34 mouse cellular contexts compared by ENCODE assay signal in genomic region chr13:94820516-94820915, GRCm38 (mm10). TPM values are rescaled to one million over a fixed set of nuclear protein-coding genes. Genes with fewer than 3 reads are reported as not detected.
DNase-seq lines count a peak whose midpoint lies in the region; ATAC-seq lines count a peak whose summit lies in the region.
"Had no signal": no experiment of that assay in that cellular context is flagged by ENCODE, and none has a peak within 500 bp of the region (broad histone marks: within the 10 kb centered on the region; RNA-seq: fewer than 3 reads in every experiment).

No protein-coding gene starts in this region.

- 86% methylated on average over 3 of the region's 3 CpGs for WGBS in heart, embryonic 12.5 days
- WGBS in kidney, embryonic 16.5 days: 51% methylated on average over 3 of the region's 3 CpGs
- 58% methylated on average over 3 of the region's 3 CpGs for WGBS in kidney, embryonic 15.5 days
- whole genome bisulfite sequencing in intestine, embryonic 15.5 days: 76% methylated on average over 3 of the region's 3 CpGs
- WGBS in hindbrain, embryonic 14.5 days: 49% methylated on average over 3 of the region's 3 CpGs

- H3K4me1 ChIP-seq in heart, embryonic 12.5 days (replicated peaks): peaks cover 15% of the 10 kb centered on the region
- H3K4me1 ChIP-seq in kidney, embryonic 16.5 days (ENCODE audit: insufficient read depth, low read length): peaks cover 18% of the 10 kb centered on the region
- peaks cover 14% of the 10 kb centered on the region for H3K4me1 ChIP-seq in kidney, embryonic 15.5 days
- peaks cover 2% of the 10 kb centered on the region; the same call in 1 of the 2 replicates for H3K4me1 ChIP-seq in intestine, embryonic 15.5 days (replicated peaks)
- peaks cover 17% of the 10 kb centered on the region for H3K4me1 ChIP-seq in hindbrain, embryonic 14.5 days (replicated peaks; ENCODE audit: control insufficient read depth, insufficient read depth, low read length)
- H3K4me1 ChIP-seq: embryonic facial prominence, embryonic 10.5 days; limb, embryonic 10.5 days; limb, embryonic 15.5 days had no signal

- no peak for ATAC-seq in heart, embryonic 12.5 days (ENCODE audit: insufficient number of reproducible peaks, low FRiP score)
- ATAC-seq in kidney, embryonic 16.5 days (ENCODE audit: low FRiP score, low TSS enrichment): peak; percentile 81
- ATAC-seq in kidney, embryonic 15.5 days (replicated peaks; ENCODE audit: low FRiP score): no peak
- ATAC-seq in intestine, embryonic 15.5 days: peak; percentile 84
- ATAC-seq in hindbrain, embryonic 14.5 days (ENCODE audit: low FRiP score): no peak
- ATAC-seq: activated CD4-positive, CD25-positive, alpha-beta regulatory T cell, adult 4 months had no signal

- no peak overlapping the region for H3K4me3 ChIP-seq in heart, embryonic 12.5 days
- H3K4me3 ChIP-seq in kidney, embryonic 16.5 days (ENCODE audit: low read length): no peak overlapping the region
- H3K4me3 ChIP-seq in kidney, embryonic 15.5 days (replicated peaks): no peak overlapping the region
- H3K4me3 ChIP-seq in intestine, embryonic 15.5 days (replicated peaks): no peak overlapping the region
- H3K4me3 ChIP-seq in hindbrain, embryonic 14.5 days (replicated peaks; ENCODE audit: low read length): no peak overlapping the region
- H3K4me3 ChIP-seq: embryonic facial prominence, embryonic 10.5 days; embryonic facial prominence, embryonic 15.5 days; forebrain, embryonic 12.5 days; heart, embryonic 10.5 days; hindbrain, embryonic 12.5 days; limb, embryonic 10.5 days; limb, embryonic 15.5 days; neural tube, embryonic 15.5 days had no signal

- H3K27ac ChIP-seq in heart, embryonic 12.5 days (ENCODE audit: poor library complexity, severe bottlenecking): no peak overlapping the region
- 0 out of 2 replicates have a peak overlapping the region, but pooled peaks have one; percentile 37 for H3K27ac ChIP-seq in kidney, embryonic 16.5 days (ENCODE audit: low read length)
- H3K27ac ChIP-seq in kidney, embryonic 15.5 days: no peak overlapping the region
- no peak overlapping the region for H3K27ac ChIP-seq in intestine, embryonic 15.5 days
- no peak overlapping the region for H3K27ac ChIP-seq in hindbrain, embryonic 14.5 days
- H3K27ac ChIP-seq: embryonic facial prominence, embryonic 10.5 days; embryonic facial prominence, embryonic 15.5 days; forebrain, embryonic 12.5 days; heart, embryonic 10.5 days; hindbrain, embryonic 12.5 days; limb, embryonic 10.5 days; limb, embryonic 15.5 days; neural tube, embryonic 15.5 days had no signal

- H3K9ac ChIP-seq in heart, embryonic 12.5 days: no peak overlapping the region
- no peak overlapping the region for H3K9ac ChIP-seq in kidney, embryonic 16.5 days (replicated peaks; ENCODE audit: low read length)
- no peak overlapping the region for H3K9ac ChIP-seq in kidney, embryonic 15.5 days
- H3K9ac ChIP-seq in intestine, embryonic 15.5 days: no peak overlapping the region
- H3K9ac ChIP-seq in hindbrain, embryonic 14.5 days: no peak overlapping the region
- H3K9ac ChIP-seq: embryonic facial prominence, embryonic 15.5 days; forebrain, embryonic 12.5 days; hindbrain, embryonic 12.5 days; limb, embryonic 15.5 days; lung, embryonic 14.5 days; neural tube, embryonic 15.5 days had no signal

- no peaks in the 10 kb centered on the region for H3K27me3 ChIP-seq in heart, embryonic 12.5 days (replicated peaks)
- no peaks in the 10 kb centered on the region for H3K27me3 ChIP-seq in kidney, embryonic 16.5 days (ENCODE audit: insufficient read depth, low read length)
- no peaks in the 10 kb centered on the region for H3K27me3 ChIP-seq in kidney, embryonic 15.5 days
- no peaks in the 10 kb centered on the region for H3K27me3 ChIP-seq in intestine, embryonic 15.5 days (replicated peaks)
- H3K27me3 ChIP-seq in hindbrain, embryonic 14.5 days (ENCODE audit: control insufficient read depth, insufficient read depth, low read length): no peaks in the 10 kb centered on the region
- H3K27me3 ChIP-seq: CH12.LX; embryonic facial prominence, embryonic 15.5 days; forebrain, embryonic 12.5 days; hindbrain, embryonic 12.5 days; limb, embryonic 15.5 days; neural tube, embryonic 15.5 days had no signal

- H3K9me3 ChIP-seq in heart, embryonic 12.5 days (replicated peaks): no peaks in the 10 kb centered on the region
- no peaks in the 10 kb centered on the region for H3K9me3 ChIP-seq in kidney, embryonic 16.5 days (ENCODE audit: low read length)
- no peaks in the 10 kb centered on the region for H3K9me3 ChIP-seq in kidney, embryonic 15.5 days (replicated peaks)
- H3K9me3 ChIP-seq in intestine, embryonic 15.5 days: no peaks in the 10 kb centered on the region
- no peaks in the 10 kb centered on the region for H3K9me3 ChIP-seq in hindbrain, embryonic 14.5 days (ENCODE audit: control insufficient read depth, low read length)
- H3K9me3 ChIP-seq: embryonic facial prominence, embryonic 10.5 days; embryonic facial prominence, embryonic 15.5 days; forebrain, embryonic 12.5 days; heart, embryonic 10.5 days; hindbrain, embryonic 12.5 days; limb, embryonic 10.5 days; limb, embryonic 15.5 days; neural tube, embryonic 15.5 days had no signal

- peaks cover 9% of the 10 kb centered on the region for H3K36me3 ChIP-seq in heart, embryonic 12.5 days
- 0 out of 2 replicates have a peak, but pooled peaks cover 5% of the 10 kb centered on the region for H3K36me3 ChIP-seq in kidney, embryonic 16.5 days (ENCODE audit: insufficient read depth, low read length)
- H3K36me3 ChIP-seq in kidney, embryonic 15.5 days: peaks cover 4% of the 10 kb centered on the region; the same call in 1 of the 2 replicates
- H3K36me3 ChIP-seq in intestine, embryonic 15.5 days: 0 out of 2 replicates have a peak, but pooled peaks cover 3% of the 10 kb centered on the region
- H3K36me3 ChIP-seq in hindbrain, embryonic 14.5 days (replicated peaks; ENCODE audit: control insufficient read depth, insufficient read depth): no peaks in the 10 kb centered on the region
- H3K36me3 ChIP-seq: embryonic facial prominence, embryonic 15.5 days; forebrain, embryonic 12.5 days; hindbrain, embryonic 12.5 days; limb, embryonic 15.5 days; neural tube, embryonic 15.5 days had no signal

- no peak overlapping the region for H3K4me2 ChIP-seq in heart, embryonic 12.5 days
- H3K4me2 ChIP-seq in kidney, embryonic 16.5 days (replicated peaks; ENCODE audit: low read depth, low read length): no peak overlapping the region
- H3K4me2 ChIP-seq in kidney, embryonic 15.5 days: no peak overlapping the region
- no peak overlapping the region for H3K4me2 ChIP-seq in intestine, embryonic 15.5 days (replicated peaks)
- H3K4me2 ChIP-seq in hindbrain, embryonic 14.5 days (replicated peaks): no peak overlapping the region
- H3K4me2 ChIP-seq: embryonic facial prominence, embryonic 15.5 days; forebrain, embryonic 12.5 days; hindbrain, embryonic 12.5 days; limb, embryonic 15.5 days; lung, embryonic 14.5 days; neural tube, embryonic 15.5 days had no signal

- DNase-seq in heart, adult 11 months: peak; percentile 36
- DNase-seq in kidney, postnatal 36 days: peak; percentile 18 to 57
- DNase-seq in frontal cortex, postnatal 14 days (ENCODE audit: low spot score in 2 of 2): no peak
- DNase-seq in hindbrain, embryonic 14.5 days (ENCODE audit: low spot score): no peak
- DNase-seq: adrenal gland, adult 2 months; adrenal gland, postnatal 36 days; cerebellum, adult 2 months; cerebellum, postnatal 25 days; gastrocnemius, postnatal 14 days; heart, postnatal 36 days; layer of hippocampus, postnatal 36 days; lung, embryonic 14.5 days; lung, postnatal 14 days; midbrain, embryonic 14.5 days; right cerebral cortex, postnatal 4 days; thymus, adult 2 months; thymus, postnatal 36 days had no signal

RNA-seq across cellular contexts. Expression of gene Tbca, which starts 31.8 kb away (rescaled TPM):
- 258 and 268 TPM in 2 replicates for polyA plus RNA-seq in heart, embryonic 12.5 days (2016; fragmentation: Nextera tagmentation; extraction: Ambion mirVana)
- polyA plus RNA-seq in kidney, embryonic 16.5 days (2015; fragmentation: Nextera tagmentation; extraction: Ambion mirVana): 206 and 211 TPM in 2 replicates
- polyA plus RNA-seq in kidney, embryonic 15.5 days (2015; fragmentation: Nextera tagmentation; extraction: Ambion mirVana): 235 and 273 TPM in 2 replicates
- polyA plus RNA-seq in intestine, embryonic 15.5 days (2015; fragmentation: Nextera tagmentation; extraction: Ambion mirVana): 227 and 241 TPM in 2 replicates
- 285 and 314 TPM in 2 replicates for polyA plus RNA-seq in hindbrain, embryonic 14.5 days (2014; fragmentation: Nextera tagmentation; extraction: Ambion mirVana)

RNA-seq across cellular contexts. Expression of gene Otp, which starts 54.9 kb away (rescaled TPM):
- not detected in 2 replicates for polyA plus RNA-seq in heart, embryonic 12.5 days (2016; fragmentation: Nextera tagmentation; extraction: Ambion mirVana)
- not detected in 2 replicates for polyA plus RNA-seq in kidney, embryonic 16.5 days (2015; fragmentation: Nextera tagmentation; extraction: Ambion mirVana)
- polyA plus RNA-seq in kidney, embryonic 15.5 days (2015; fragmentation: Nextera tagmentation; extraction: Ambion mirVana): not detected in 2 replicates
- polyA plus RNA-seq in intestine, embryonic 15.5 days (2015; fragmentation: Nextera tagmentation; extraction: Ambion mirVana): not detected in 2 replicates
- 9.2 and 10.6 TPM in 2 replicates for polyA plus RNA-seq in hindbrain, embryonic 14.5 days (2014; fragmentation: Nextera tagmentation; extraction: Ambion mirVana)
- polyA plus RNA-seq: activated CD4-positive, CD25-positive, alpha-beta regulatory T cell, adult 4 months; adrenal gland, adult 2 months; C2C12; embryonic facial prominence, embryonic 15.5 days; heart, embryonic 10.5 days; heart, embryonic 16.5 days; large intestine, adult 2 months; limb, embryonic 10.5 days; limb, embryonic 15.5 days; lung, embryonic 14.5 days; thymus, adult 2 months had no signal

Comparison
In these comparisons a context has a peak if more than half of its experiments do, and no peak if none do; other contexts are left out.
1. ATAC-seq: peak in kidney, embryonic 16.5 days (single experiment) and intestine, embryonic 15.5 days (single experiment); none in heart, embryonic 12.5 days (single experiment), kidney, embryonic 15.5 days (single experiment) and hindbrain, embryonic 14.5 days (single experiment).
2. DNase-seq: peak in heart, adult 11 months (single experiment) and kidney, postnatal 36 days (2 of 2); none in frontal cortex, postnatal 14 days (0 of 2) and hindbrain, embryonic 14.5 days (single experiment).